Mouse (Mus musculus) myocyte (in vitro differentiated cells): ENCODE measurements around the gene Arhgef17. TPM values are rescaled to one million over a fixed set of nuclear protein-coding genes. Genes with fewer than 3 reads are reported as not detected.

Experiments
- H3K27me3 ChIP-seq: one replicate; pipeline ENCODE4 v1.6.1; 2011; ENCODE audit not compliant: control insufficient read depth, insufficient read depth, insufficient read length
- H3K36me3 ChIP-seq: one replicate; pipeline ENCODE4 v1.6.1; 2011; ENCODE audit not compliant: control insufficient read depth, insufficient read depth
- H3K4me2 ChIP-seq: one replicate; pipeline ENCODE4 v1.6.1; 2011; ENCODE audit warnings: low read depth, control low read depth
- H3K4me3 ChIP-seq: one replicate; pipeline ENCODE4 v1.5.1; 2011; ENCODE audit warnings: mild to moderate bottlenecking, control low read depth, moderate library complexity
- H3K79me2 ChIP-seq: one replicate; pipeline ENCODE4 v1.6.1; 2011; ENCODE audit not compliant: control insufficient read depth, insufficient read depth
- H3ac ChIP-seq: one replicate; pipeline ENCODE4 v1.6.1; 2011; ENCODE audit not compliant: control insufficient read depth, insufficient read length
- CEBPB ChIP-seq: IDR thresholded peaks from 2 replicates; pipeline ENCODE4 v1.6.1; 2011; ENCODE audit warnings: mild to moderate bottlenecking, moderate library complexity; ENCODE audit not compliant: poor library complexity, insufficient read depth, severe bottlenecking
- E2F4 ChIP-seq: IDR thresholded peaks from one replicate; pipeline ENCODE4 v1.6.1; 2011; ENCODE audit warnings: mild to moderate bottlenecking, control low read depth, moderate library complexity; ENCODE audit not compliant: insufficient read depth
- MAX ChIP-seq: IDR thresholded peaks from one replicate; pipeline ENCODE4 v1.6.1; 2011; ENCODE audit warnings: low read depth, mild to moderate bottlenecking, control low read depth
- MYOD1 ChIP-seq, 3 experiments: IDR thresholded peaks; one replicate each; pipeline ENCODE4 v1.6.1; 2011; ENCODE audit warnings: control low read depth in 2 of 3, low read depth in 2 of 3, mild to moderate bottlenecking in 2 of 3, moderate library complexity in 1 of 3; ENCODE audit not compliant: insufficient read length in 2 of 3, control insufficient read depth in 1 of 3
- MYOG ChIP-seq, 3 experiments: IDR thresholded peaks; one replicate each; pipeline ENCODE4 v1.6.1; 2011; ENCODE audit warnings: control low read depth in 2 of 3, low read depth in 2 of 3, mild to moderate bottlenecking in 2 of 3; ENCODE audit not compliant: insufficient read length in 2 of 3, control insufficient read depth in 1 of 3, insufficient read depth in 1 of 3
- POLR2A ChIP-seq: IDR thresholded peaks from one replicate; pipeline ENCODE4 v1.6.1; 2011; ENCODE audit warnings: low read depth, mild to moderate bottlenecking, control low read depth, moderate library complexity; ENCODE audit not compliant: insufficient read length
- POLR2AphosphoS2 ChIP-seq: IDR thresholded peaks from one replicate; pipeline ENCODE4 v1.6.1; 2011; ENCODE audit warnings: low read depth, control low read depth; ENCODE audit not compliant: insufficient read length
- REST ChIP-seq: IDR thresholded peaks from one replicate; pipeline ENCODE4 v1.6.1; 2011; ENCODE audit warnings: mild to moderate bottlenecking, control low read depth, moderate library complexity; ENCODE audit not compliant: insufficient read depth, insufficient read length
- SRF ChIP-seq: IDR thresholded peaks from one replicate; pipeline ENCODE4 v1.6.1; 2011; ENCODE audit warnings: low read depth; ENCODE audit not compliant: control insufficient read depth, insufficient read length
- TCF12 ChIP-seq: IDR thresholded peaks from one replicate; pipeline ENCODE4 v1.6.1; 2011; ENCODE audit warnings: mild to moderate bottlenecking, control low read depth; ENCODE audit not compliant: poor library complexity, insufficient read depth, severe bottlenecking
- TCF3 ChIP-seq: IDR thresholded peaks from one replicate; pipeline ENCODE4 v1.6.1; 2011; ENCODE audit warnings: low read depth, control low read depth; ENCODE audit not compliant: insufficient read length
- USF1 ChIP-seq: IDR thresholded peaks from one replicate; pipeline ENCODE4 v1.6.1; 2011; ENCODE audit warnings: low read depth, mild to moderate bottlenecking, control low read depth, moderate library complexity
- polyA plus RNA-seq: library from polyadenylated mRNA; unstranded; fragments of >200 nt; fragmentation: generic; extraction: Trizol; gene quantifications from one replicate; pipeline ENCODE4 v1.2.1, GENCODE M21; 2012; ENCODE audit warnings: missing spikeins

Gene Arhgef17
- polyA plus RNA-seq, 1 experiment: 24.7 TPM

- H3K36me3 ChIP-seq: no peaks in the 10 kb centered on the region
- TF ChIP-seq REST: no peak
- peak; percentile 12 for TF ChIP-seq POLR2AphosphoS2
- no peaks in the 10 kb centered on the region for H3K79me2 ChIP-seq
- H3K4me2 ChIP-seq: peak overlapping the region; percentile 69
- H3ac ChIP-seq: no peak overlapping the region
- no peaks in the 10 kb centered on the region for H3K27me3 ChIP-seq
- no peak overlapping the region for H3K4me3 ChIP-seq
Measured at GRCm38 (mm10) chr7:100839632-100840402, 92.1 kb downstream of the Arhgef17 start.

DNA sequence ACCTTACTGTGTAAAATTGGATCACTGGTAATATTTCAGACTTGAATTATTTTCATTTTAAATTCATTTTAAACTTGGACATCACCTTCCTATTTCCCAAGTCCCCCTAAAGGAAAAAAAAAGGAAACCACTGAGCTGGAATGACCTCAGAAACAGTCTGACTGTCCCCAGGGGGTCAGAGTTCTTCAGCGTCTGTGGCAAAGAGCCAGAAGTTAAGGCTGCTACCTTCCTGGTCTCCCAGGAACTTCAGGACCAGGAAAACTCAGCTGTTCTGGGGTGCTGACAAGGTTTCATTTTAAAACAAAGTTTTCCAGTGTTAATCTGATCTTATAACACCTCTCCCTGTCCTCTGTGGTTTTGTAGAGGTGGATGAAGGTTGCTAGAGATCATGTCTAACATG lies 94.2 kb downstream of the Arhgef17 start:
- Histone ChIP-seq H3K36me3 (no peaks in the 10 kb centered on the region), H3K4me2 (no peak overlapping the region), H3K79me2 (no peaks in the 10 kb centered on the region), H3K27me3 (no peaks in the 10 kb centered on the region), H3K4me3 (no peak overlapping the region), H3ac (no peak overlapping the region)
- TF ChIP-seq MYOG (IDR thresholded peaks at IDR 0.05; ENCODE audit: control insufficient read depth in 1 of 3, insufficient read depth in 1 of 3, insufficient read length in 2 of 3, low read depth in 2 of 3) (no peak), MYOD1 (IDR thresholded peaks at IDR 0.05; ENCODE audit: control insufficient read depth in 1 of 3, insufficient read length in 2 of 3, low read depth in 2 of 3) (no peak), TCF12 (no peak), TCF3 (no peak), USF1 (no peak), MAX (no peak), REST (no peak), SRF (no peak), CEBPB (no peak), E2F4 (no peak), POLR2A (no peak), POLR2AphosphoS2 (no peak)

DNA sequence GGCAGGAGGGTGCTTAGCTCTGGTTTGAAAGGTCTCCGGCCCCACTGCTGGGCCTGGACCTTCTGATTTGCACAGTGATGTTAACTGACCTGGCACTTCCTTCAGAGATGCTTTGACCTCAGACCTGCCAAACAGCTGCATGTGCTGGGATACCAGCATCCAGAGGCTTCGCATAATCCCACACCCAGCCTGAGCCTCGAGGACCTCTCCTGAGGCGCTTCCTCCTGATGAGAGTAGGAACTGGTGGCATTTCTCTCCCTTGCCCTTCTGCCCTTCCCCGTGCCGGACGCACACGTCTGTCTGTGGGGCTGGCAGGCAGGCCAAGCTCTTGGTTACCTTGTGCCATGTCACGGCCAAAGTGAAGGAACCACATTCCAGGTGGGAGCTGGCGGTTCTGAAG lies 95.2 kb downstream of the Arhgef17 start:
- TF ChIP-seq MAX (no peak), USF1 (no peak), MYOG (IDR thresholded peaks at IDR 0.05; ENCODE audit: control insufficient read depth in 1 of 3, insufficient read depth in 1 of 3, insufficient read length in 2 of 3, low read depth in 2 of 3) (no peak), TCF12 (no peak), MYOD1 (IDR thresholded peaks at IDR 0.05; ENCODE audit: control insufficient read depth in 1 of 3, insufficient read length in 2 of 3, low read depth in 2 of 3) (no peak), REST (no peak), E2F4 (no peak), POLR2A (no peak), TCF3 (no peak), CEBPB (no peak), POLR2AphosphoS2 (no peak), SRF (no peak)
- Histone ChIP-seq H3ac (no peak overlapping the region), H3K79me2 (no peaks in the 10 kb centered on the region), H3K4me3 (no peak overlapping the region), H3K27me3 (no peaks in the 10 kb centered on the region), H3K4me2 (no peak overlapping the region), H3K36me3 (no peaks in the 10 kb centered on the region)

DNA sequence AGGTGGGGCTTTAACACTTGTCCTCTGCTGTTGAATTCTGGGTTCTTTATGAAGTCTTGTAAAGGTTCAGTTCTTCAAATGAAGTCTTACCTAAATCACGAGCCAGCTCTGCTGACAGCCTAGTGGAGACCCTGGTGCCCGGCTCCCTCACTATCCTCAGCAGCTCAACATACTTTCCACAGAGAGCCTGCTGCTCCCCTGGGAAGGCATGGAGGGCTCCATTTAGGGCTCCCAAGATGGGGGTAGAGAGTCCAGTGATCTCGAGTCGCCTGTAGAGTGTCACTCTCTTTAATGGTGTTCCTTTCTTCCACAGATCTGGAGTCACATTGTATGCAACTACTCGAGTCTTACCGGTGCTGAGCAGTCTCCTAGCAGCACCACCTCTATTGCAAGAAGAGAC lies 96.2 kb downstream of the Arhgef17 start:
- H3K4me2 ChIP-seq: no peak overlapping the region
- no peak overlapping the region for H3K4me3 ChIP-seq
- TF ChIP-seq POLR2AphosphoS2 (no peak), POLR2A (no peak)
- H3ac ChIP-seq: no peak overlapping the region
- no peaks in the 10 kb centered on the region for H3K27me3 ChIP-seq
- no peaks in the 10 kb centered on the region for H3K79me2 ChIP-seq
- H3K36me3 ChIP-seq: no peaks in the 10 kb centered on the region

GRCm38 (mm10) chr7:100835168-100835567 lies 96.7 kb downstream of the Arhgef17 start:
- no peaks in the 10 kb centered on the region for H3K27me3 ChIP-seq
- TF ChIP-seq POLR2AphosphoS2 (no peak), MYOG (IDR thresholded peaks at IDR 0.05; ENCODE audit: control insufficient read depth in 1 of 3, insufficient read depth in 1 of 3, insufficient read length in 2 of 3, low read depth in 2 of 3) (no peak), TCF12 (no peak), POLR2A (no peak), USF1 (no peak), MYOD1 (IDR thresholded peaks at IDR 0.05; ENCODE audit: control insufficient read depth in 1 of 3, insufficient read length in 2 of 3, low read depth in 2 of 3) (no peak), TCF3 (no peak), MAX (no peak), E2F4 (no peak), SRF (no peak), CEBPB (no peak), REST (no peak)
- H3K4me3 ChIP-seq: no peak overlapping the region
- no peaks in the 10 kb centered on the region for H3K79me2 ChIP-seq
- no peak overlapping the region for H3ac ChIP-seq
- no peak overlapping the region for H3K4me2 ChIP-seq
- no peaks in the 10 kb centered on the region for H3K36me3 ChIP-seq
